Mouse (Mus musculus) spleen, postnatal 14 days (tissue): Measurements from ENCODE around the gene Rab26.
A peak's percentile ranks its signal among the peaks of the same experiment; 100 is the strongest.

Experiments
- DNase-seq, 2 experiments: peaks; one replicate each; pipeline ENCODE4 v3.0.0; 2021 to 2022; ENCODE audit warnings: low spot score in 2 of 2

The Rab26 gene

GRCm38 (mm10) chr17:24546234-24546633, 12.2 kb upstream of the Rab26 start:
- DNase-seq = no peak

DNA sequence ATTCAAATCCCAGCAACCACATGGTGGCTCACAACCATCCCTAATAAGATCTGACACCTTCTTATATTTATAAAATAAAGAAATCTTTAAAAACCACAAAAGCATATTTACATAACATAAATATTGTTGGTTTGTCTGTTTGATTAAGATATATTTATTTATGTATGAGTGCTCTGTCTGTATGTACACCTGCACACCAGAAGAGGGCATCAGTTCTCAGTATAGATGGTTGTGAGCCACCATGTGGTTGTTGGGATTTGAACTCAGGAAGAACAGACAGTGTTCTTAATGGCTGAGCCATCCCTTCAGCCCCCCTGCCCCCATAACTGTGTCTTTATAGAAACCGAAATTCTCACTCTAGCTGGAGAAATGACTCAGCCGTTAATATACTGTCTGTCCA, 11.2 kb upstream of the Rab26 start:
- no peak for DNase-seq

GRCm38 (mm10) chr17:24544613-24545012, 10.6 kb upstream of the Rab26 start:
- no peak for DNase-seq

DNA sequence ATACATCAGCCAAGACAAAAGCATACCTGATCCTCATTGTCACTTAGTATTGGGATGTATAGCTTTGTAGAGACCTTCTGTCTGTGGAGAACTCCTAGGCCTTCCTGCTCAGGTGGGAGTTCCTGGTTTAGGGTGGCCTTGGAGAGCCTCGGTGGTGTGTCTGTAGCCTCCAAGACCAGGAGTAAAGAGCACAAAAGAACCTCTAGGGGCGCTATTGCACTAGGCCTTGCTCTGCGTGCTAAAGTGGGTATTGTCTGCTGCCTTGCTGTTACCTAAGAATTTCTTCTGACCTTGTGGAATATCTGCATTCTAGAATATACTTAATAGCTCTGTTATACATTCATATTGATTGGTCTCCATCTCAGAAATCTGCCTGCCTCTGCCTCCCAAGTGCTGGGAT, 6.4 kb upstream of the Rab26 start:
- DNase-seq = peak in 1 of 2 experiments; percentile 54

DNA sequence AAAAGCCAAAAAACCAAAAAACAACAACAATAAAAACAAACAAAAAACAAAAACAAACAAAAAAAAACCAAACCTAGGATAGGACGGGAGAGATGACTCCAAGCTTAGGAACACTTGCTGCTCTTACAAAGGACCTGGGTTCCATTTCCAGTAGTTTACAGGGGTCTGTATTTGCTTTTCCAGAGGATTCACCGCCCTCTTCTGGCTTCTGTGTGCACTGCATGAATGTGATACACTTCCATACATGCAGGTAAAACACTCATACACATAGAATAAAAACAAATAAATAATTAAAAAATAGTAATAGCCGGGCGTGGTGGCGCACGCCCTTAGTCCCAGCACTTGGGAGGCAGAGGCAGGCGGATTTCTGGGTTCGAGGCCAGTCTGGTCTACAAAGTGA, 4.9 kb upstream of the Rab26 start:
- DNase-seq = peak in 1 of 2 experiments; percentile 47

DNA sequence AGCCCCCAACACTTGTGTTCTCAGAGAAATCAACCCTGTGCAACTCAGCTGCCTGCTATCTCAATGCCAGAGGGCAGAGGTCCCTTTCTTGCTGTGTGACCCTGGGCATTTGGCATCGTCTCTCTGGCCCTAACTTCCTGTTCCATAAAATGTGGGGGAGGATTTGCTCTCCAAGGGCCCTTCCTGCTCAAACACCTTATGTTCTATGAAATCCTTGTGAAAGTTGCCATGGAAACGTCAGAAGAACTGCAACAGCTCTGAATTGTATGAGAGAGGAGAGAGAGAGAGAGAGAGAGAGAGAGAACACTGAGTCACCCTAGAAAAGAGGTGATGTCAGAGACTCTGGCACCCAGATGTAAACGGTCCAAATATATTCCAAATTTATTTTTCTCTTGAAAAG, 3.5 kb upstream of the Rab26 start:
- no peak for DNase-seq

- DNase-seq = no peak
Observed at GRCm38 (mm10) chr17:24535300-24535699, 1.3 kb upstream of the Rab26 start.

DNA sequence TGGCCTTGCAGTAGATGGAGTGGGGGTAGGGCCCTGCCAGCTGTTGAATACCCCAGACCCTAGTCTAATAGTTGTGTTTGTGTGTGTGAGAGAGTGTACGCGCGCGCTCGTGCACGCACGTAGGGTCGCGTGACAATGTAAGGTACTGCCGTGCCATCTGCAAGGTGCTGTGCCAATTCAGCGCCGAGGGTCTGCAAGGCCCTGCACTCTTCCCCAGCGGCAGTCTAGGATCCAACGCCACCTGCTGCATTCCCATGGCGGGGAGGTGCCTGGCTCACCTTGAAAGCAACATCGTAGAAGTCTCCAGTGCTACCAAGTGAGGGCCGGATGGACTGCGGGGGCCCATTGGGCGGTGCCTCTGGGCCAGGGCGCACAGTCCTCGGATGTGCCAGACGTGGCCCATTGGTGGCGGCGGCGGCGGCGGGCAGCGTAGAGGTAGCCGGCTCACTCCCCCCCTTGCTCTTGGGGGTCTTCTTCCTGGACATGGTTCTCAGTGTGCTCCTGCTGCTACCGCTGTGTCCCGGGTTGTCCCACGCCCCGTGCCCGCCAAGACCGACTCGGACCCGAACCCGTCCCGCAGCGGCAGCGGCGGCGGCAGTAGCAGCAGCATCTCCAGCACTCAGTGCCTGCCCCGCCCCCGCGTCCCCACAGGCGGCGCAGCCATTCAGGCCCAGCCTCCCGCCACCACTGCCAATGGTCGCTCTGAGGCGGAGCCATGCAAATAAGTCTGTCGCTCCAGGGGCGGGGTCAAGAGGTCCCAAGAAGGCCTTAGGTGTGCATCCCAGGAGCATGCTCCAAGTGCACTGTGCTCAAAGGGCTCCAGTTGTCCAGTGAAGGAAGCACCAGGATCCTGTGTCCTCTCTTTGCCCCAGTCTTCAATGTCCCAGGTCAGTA, 664 bp downstream of the Rab26 start:
- DNase-seq = peak; percentile 74 to 80

DNA sequence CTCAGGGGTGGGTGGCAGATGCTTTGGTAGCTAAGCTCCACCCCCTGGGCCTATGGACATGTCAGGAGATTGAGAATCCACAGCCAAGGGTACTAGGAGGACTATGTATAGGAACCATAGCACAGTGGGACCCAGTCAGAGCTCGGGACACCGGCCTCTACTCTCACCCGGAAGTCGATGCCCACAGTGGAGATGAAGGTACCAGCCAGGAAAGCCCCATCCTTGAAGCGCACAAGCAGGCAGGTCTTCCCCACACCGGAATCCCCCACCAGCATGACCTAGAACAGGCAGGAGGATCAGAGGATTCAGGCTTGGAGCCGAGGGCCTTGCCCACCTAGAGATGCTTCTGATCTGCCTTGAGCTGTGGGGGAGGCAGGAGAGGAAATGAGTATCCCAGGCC, 2.0 kb downstream of the Rab26 start:
- no peak for DNase-seq

- DNase-seq = no peak
Observed at GRCm38 (mm10) chr17:24531064-24531463, 2.9 kb downstream of the Rab26 start.

- DNase-seq = no peak
Observed at GRCm38 (mm10) chr17:24530361-24531050, 3.5 kb downstream of the Rab26 start.

DNA sequence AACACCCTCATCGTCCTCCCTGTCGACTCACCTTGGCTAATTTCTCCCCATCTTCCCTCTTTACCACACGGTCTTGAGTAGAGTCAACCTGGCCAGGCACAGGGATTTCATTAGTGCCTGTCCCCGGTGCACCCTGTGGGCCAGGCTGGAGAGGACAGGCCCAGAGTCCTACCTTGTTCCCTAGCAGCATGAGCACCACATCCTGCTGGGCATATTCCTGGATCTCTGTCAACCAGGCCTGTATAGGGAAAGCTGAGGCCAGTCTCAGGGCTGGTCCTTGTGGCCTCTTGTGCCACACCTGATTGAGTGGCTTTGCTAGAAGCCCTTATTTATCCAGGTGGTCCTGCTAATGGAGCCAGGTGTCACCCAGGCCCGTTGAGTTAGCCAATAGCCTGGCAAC, 4.1 kb downstream of the Rab26 start:
- DNase-seq = no peak

DNA sequence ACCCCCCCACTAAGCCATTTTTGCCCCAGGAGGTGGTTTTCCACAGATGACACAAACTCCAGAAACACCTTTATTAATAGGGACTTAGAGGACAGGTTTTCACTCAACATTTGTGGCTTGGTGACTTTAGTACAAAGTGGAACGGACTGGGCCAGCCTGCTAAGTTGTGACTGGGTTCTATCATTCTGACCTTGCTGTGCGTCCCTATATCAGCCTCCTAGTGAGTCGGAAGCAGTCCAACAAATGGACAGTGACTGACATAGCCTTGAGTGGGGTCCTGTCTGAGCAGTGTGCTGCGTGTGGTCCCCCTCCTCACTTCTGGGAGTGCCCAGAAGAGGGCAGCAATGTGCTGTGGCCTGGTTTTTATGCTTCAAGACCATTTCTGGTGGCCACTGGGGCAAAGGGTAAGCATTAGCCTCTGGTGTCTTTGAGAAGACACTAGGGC, 5.0 kb downstream of the Rab26 start:
- DNase-seq = peak in 1 of 2 experiments; percentile 62

GRCm38 (mm10) chr17:24528560-24528918, 5.5 kb downstream of the Rab26 start:
- no peak for DNase-seq

- DNase-seq = peak; percentile 68 to 81
Observed at GRCm38 (mm10) chr17:24527723-24528559, 6.1 kb downstream of the Rab26 start, which contains the start of gene Traf7. Gene Traf7, minus strand, starts transcription at chr17:24527938.

DNA sequence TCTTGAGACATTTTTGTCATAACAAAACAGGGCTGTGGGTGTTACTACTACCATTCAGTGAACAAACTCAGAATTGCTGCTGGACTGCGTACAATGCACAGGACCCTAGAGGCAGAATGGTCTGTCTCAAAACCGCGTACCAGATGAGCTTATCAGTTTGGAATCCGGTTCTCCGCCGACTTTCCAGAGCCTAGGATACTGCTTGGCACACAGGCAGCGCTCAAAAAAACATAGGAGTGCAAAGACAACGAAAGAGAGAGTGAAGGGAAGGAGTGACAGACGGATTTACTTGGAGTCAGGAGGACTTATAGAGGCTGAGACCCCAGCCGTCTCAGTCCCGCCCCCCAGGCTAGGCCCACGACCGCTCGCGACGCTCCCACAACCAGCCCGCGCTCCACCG, 6.7 kb downstream of the Rab26 start:
- DNase-seq = no peak

DNA sequence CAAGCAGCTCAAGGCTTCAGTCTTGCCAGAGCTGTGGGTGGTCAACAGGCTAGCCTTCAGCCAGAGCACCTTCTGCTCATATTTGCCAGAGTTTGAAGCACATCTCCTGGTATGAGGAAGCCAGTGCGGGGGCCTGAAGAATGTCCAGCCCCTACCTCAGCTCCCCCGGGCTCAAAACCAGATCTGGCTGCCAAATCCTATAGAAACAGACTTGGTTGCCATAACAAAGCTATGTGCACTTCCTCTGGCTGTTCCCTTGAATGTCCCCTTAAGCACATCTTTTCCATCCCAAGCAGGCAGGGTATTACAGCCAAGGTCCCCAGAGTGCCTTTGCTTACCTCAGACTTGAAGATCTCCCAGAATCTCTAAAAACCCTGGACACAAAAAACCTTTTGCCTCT, 9.3 kb downstream of the Rab26 start:
- DNase-seq = no peak

DNA sequence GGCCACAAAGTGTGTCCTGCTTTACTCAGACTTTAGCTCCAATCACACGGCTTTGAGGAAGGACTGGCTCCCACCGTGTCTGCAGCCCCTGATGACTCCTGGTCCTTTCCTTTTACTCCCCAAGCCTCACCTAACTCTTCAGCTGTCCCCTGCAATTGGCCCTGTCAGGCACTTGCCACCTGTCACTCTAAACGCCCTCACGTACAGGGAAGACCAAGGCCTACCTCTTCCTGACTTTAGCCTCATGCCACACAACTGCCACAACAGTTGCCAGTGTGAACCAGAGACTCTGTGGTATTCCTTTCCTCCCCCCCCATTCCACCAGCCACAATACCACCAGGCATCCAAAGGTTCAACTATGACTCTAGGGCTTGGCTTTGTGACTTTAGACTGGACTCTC, 13.6 kb downstream of the Rab26 start:
- DNase-seq = no peak

- no peak for DNase-seq
Observed at GRCm38 (mm10) chr17:24514270-24515257, 19.4 kb downstream of the Rab26 start.

- no peak for DNase-seq
Observed at GRCm38 (mm10) chr17:24513609-24514008, 20.4 kb downstream of the Rab26 start.
